Mouse (Mus musculus) embryonic facial prominence, embryonic 14.5 days (tissue): ENCODE measurements around the gene Gosr2. TPM values are rescaled to one million over a fixed set of nuclear protein-coding genes. Genes with fewer than 3 reads are reported as not detected.

Source experiments
- ATAC-seq: fragments of 200-750 bp; cut with Nextera tagmentation; 2 replicates; pipeline ENCODE4 v1.8.0; 2017; ENCODE audit warnings: low read depth, moderate number of reproducible peaks, moderate TSS enrichment
- DNase-seq: peaks from one replicate; pipeline ENCODE4 v3.0.0-alpha.2; 2015; ENCODE audit warnings: low spot score
- H3K27ac ChIP-seq: fragments of 300-500 bp; sonication (generic); replicated peaks from 2 replicates; pipeline ENCODE4 v1.5.1; 2014; ENCODE audit warnings: low read depth, mild to moderate bottlenecking, low read length, moderate library complexity
- H3K27me3 ChIP-seq: fragments of 300-500 bp; sonication (generic); replicated peaks from 2 replicates; pipeline ENCODE4 v1.6.1; 2014; ENCODE audit warnings: low read length; ENCODE audit not compliant: control insufficient read depth, insufficient read depth
- H3K36me3 ChIP-seq: fragments of 300-500 bp; sonication (generic); 2 replicates; pipeline ENCODE4 v1.6.1; 2014; ENCODE audit warnings: low read length, mixed read lengths; ENCODE audit not compliant: control insufficient read depth, insufficient read depth
- H3K4me1 ChIP-seq: fragments of 300-500 bp; sonication (generic); 2 replicates; pipeline ENCODE4 v1.6.1; 2014; ENCODE audit warnings: antibody characterized with exemption, low read length; ENCODE audit not compliant: control insufficient read depth, insufficient read depth
- H3K4me2 ChIP-seq: fragments of 300-500 bp; sonication (generic); 2 replicates; pipeline ENCODE4 v1.6.1; 2014; ENCODE audit warnings: low read depth, mild to moderate bottlenecking, low read length, moderate library complexity, mixed read lengths
- H3K4me3 ChIP-seq: fragments of 300-500 bp; sonication (generic); 2 replicates; pipeline ENCODE4 v1.5.1; 2014; ENCODE audit warnings: low read depth, mild to moderate bottlenecking, low read length
- H3K9ac ChIP-seq: fragments of 300-500 bp; sonication (generic); 2 replicates; pipeline ENCODE4 v1.6.1; 2014; ENCODE audit warnings: low read depth, mild to moderate bottlenecking, low read length, moderate library complexity, mixed read lengths
- H3K9me3 ChIP-seq: fragments of 300-500 bp; sonication (generic); 2 replicates; pipeline ENCODE4 v1.6.1; 2016; ENCODE audit warnings: low read length; ENCODE audit not compliant: control insufficient read depth
- WGBS: fragments of 180-500 bp; shearing (Covaris S2); extraction: QIAGEN DNeasy Blood & Tissue Kit; methylation state at CpG from one replicate; pipeline ENCODE4 v1.1.7; 2014; 5-methylcytosine and 5-hydroxymethylcytosine counted together
- polyA plus RNA-seq: library from polyadenylated mRNA; unstranded; fragments of >200 nt; fragmentation: Nextera tagmentation; extraction: Ambion mirVana; gene quantifications from 2 replicates; pipeline ENCODE4 v1.2.1, GENCODE M21; 2014

Gene Gosr2
- 93.7 and 106 TPM in 2 replicates for polyA plus RNA-seq

DNA sequence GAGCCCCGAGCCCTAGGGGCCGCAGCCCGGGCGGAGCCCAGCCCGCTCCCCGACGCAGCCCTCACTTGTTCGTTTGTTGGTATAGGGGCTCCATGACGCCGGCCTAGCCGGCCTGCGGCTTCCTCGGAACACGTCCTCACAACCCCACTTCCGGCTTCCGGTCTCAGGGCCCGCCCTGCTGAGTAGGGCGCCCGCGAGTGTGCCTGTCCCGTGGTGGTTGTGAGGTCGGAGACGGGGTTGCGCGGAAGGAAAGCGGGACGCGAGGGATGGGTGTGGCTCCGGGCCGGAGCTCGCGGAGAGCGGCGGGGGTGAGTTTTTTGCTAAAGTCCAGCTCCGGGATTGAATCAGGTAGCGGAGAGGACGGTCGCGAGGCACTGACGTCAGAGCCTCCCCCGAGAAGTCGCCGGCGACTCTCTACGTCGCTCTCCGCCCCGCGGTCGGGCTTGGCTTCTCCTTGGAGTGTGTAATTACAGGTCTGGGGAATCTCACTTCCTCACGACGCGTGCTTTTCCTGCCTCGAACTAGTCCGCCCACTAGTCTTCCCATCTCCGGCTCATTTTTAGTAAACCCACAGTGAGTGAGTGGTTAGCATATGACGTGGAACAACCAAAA lies at the start of gene Gosr2:
Gene Gosr2, minus strand, starts transcription at position 334 of the 612 bp plus-strand sequence.
- H3K36me3 ChIP-seq, result no peaks in the 10 kb centered on the region
- H3K4me3 ChIP-seq, result peak within 1 kb of the TSS; percentile 81
- WGBS, result under 1% methylated on average over 54 of the region's 57 CpGs
- no peaks in the 10 kb centered on the region for H3K9me3 ChIP-seq
- H3K9ac ChIP-seq, result peak within 1 kb of the TSS; percentile 92
- no peaks in the 10 kb centered on the region for H3K27me3 ChIP-seq
- peak within 1 kb of the TSS; percentile 66 for H3K4me2 ChIP-seq
- H3K4me1 ChIP-seq, result peaks cover 4% of the 10 kb centered on the region; the same call in 1 of the 2 replicates
- peak within 1 kb of the TSS; percentile 98 for H3K27ac ChIP-seq
- peak; percentile 97 for DNase-seq
- peak; percentile 97 for ATAC-seq

DNA sequence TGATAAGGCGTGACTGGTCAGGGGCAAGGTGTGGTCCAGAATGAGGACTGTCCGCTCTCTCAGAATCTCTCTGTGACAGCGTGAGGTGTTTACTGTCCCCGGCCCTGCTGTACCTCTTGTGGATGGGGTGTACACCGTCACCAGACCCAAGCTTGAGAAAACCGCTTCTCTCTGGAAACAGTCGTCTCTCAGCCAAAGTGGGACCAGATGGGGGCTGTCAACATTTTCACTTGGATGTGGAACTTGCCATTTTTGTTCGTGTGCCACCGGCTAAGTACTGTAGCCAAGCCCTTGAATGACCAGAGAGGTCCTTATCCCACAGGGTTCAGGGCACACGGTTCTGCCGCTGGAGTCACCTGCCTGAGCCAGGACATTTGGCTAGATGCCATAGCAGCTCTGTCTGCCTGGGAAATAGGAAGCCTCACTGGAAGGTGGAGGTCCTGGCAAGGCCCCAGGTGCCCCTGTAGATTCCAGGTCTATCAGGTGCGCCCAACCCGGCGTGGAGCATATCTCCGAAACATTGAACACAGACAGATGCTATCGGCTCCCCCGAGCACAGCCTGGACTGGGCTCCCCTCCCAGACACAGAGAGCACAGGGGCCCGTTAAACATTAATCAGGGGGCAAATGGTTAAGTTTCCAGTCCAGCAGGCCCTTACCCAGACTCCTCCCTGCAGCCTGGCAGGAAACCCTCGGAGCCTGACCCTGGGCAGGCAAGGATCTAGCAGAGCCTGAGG lies 37.5 kb upstream of the Gosr2 start:
- Histone ChIP-seq H3K4me1 (no peaks in the 10 kb centered on the region), H3K4me2 (no peak overlapping the region), H3K4me3 (no peak overlapping the region), H3K9me3 (no peaks in the 10 kb centered on the region), H3K27ac (no peak overlapping the region), H3K27me3 (no peaks in the 10 kb centered on the region), H3K36me3 (no peaks in the 10 kb centered on the region), H3K9ac (no peak overlapping the region)
- ATAC-seq (no peak), DNase-seq (no peak)
- WGBS, result 64% methylated on average over 19 of the region's 19 CpGs

- 60% methylated on average over 5 of the region's 5 CpGs for WGBS
- DNase-seq (no peak), ATAC-seq (no peak)
- Histone ChIP-seq H3K27me3 (no peaks in the 10 kb centered on the region), H3K9me3 (no peaks in the 10 kb centered on the region), H3K4me1 (no peaks in the 10 kb centered on the region), H3K36me3 (no peaks in the 10 kb centered on the region), H3K4me3 (no peak overlapping the region), H3K9ac (no peak overlapping the region), H3K4me2 (no peak overlapping the region), H3K27ac (no peak overlapping the region)
Observed at GRCm38 (mm10) chr11:103734411-103735045, 36.8 kb upstream of the Gosr2 start.

GRCm38 (mm10) chr11:103733961-103734360 lies 36.3 kb upstream of the Gosr2 start:
- H3K27me3 ChIP-seq, result no peaks in the 10 kb centered on the region
- no peak overlapping the region for H3K27ac ChIP-seq
- H3K4me3 ChIP-seq, result no peak overlapping the region
- ATAC-seq (no peak), DNase-seq (peak; percentile 56)
- 87% methylated on average over 2 of the region's 2 CpGs for WGBS
- H3K4me2 ChIP-seq, result no peak overlapping the region
- no peak overlapping the region for H3K9ac ChIP-seq
- H3K36me3 ChIP-seq, result no peaks in the 10 kb centered on the region
- no peaks in the 10 kb centered on the region for H3K4me1 ChIP-seq
- no peaks in the 10 kb centered on the region for H3K9me3 ChIP-seq

GRCm38 (mm10) chr11:103733069-103733468 lies 35.4 kb upstream of the Gosr2 start:
- no peak for ATAC-seq
- Histone ChIP-seq H3K27me3 (no peaks in the 10 kb centered on the region), H3K4me2 (no peak overlapping the region), H3K4me1 (no peaks in the 10 kb centered on the region), H3K27ac (no peak overlapping the region), H3K36me3 (no peaks in the 10 kb centered on the region), H3K4me3 (no peak overlapping the region), H3K9ac (no peak overlapping the region), H3K9me3 (no peaks in the 10 kb centered on the region)
- no peak for DNase-seq
- WGBS, result 65% methylated on average over 4 of the region's 4 CpGs

DNA sequence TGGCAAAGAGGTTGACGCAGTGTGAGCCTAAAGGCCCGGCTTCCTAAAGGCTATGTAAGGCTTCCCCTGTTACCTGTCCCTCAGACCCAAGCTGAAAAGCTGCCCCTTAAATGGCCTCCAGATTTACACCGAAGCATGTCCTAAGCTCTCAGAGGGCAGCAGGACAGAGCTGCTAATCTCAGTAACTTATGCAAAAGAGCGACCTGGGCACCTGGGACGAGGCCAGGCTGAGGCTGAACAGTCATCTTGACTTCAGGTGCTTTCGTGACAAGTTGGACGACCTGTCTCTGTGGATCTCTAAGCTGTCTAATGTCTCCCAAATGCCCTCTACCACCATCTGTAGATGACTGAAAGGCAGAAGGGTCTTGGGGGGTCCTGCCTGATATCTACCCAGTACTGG lies 34.6 kb upstream of the Gosr2 start:
- ATAC-seq, result no peak
- H3K36me3 ChIP-seq, result no peaks in the 10 kb centered on the region
- no peaks in the 10 kb centered on the region for H3K4me1 ChIP-seq
- H3K4me3 ChIP-seq, result no peak overlapping the region
- no peaks in the 10 kb centered on the region for H3K27me3 ChIP-seq
- no peaks in the 10 kb centered on the region for H3K9me3 ChIP-seq
- WGBS, result 85% methylated on average over 7 of the region's 7 CpGs
- no peak overlapping the region for H3K4me2 ChIP-seq
- no peak overlapping the region for H3K27ac ChIP-seq
- no peak overlapping the region for H3K9ac ChIP-seq
- DNase-seq, result no peak

- Histone ChIP-seq H3K36me3 (no peaks in the 10 kb centered on the region), H3K9me3 (no peaks in the 10 kb centered on the region), H3K4me3 (no peak overlapping the region), H3K4me2 (no peak overlapping the region), H3K27me3 (no peaks in the 10 kb centered on the region), H3K4me1 (no peaks in the 10 kb centered on the region), H3K27ac (no peak overlapping the region), H3K9ac (no peak overlapping the region)
- no peak for DNase-seq
- ATAC-seq, result no peak
- WGBS, result 80% methylated on average over 9 of the region's 9 CpGs
Observed at GRCm38 (mm10) chr11:103731594-103731993, 33.9 kb upstream of the Gosr2 start.

DNA sequence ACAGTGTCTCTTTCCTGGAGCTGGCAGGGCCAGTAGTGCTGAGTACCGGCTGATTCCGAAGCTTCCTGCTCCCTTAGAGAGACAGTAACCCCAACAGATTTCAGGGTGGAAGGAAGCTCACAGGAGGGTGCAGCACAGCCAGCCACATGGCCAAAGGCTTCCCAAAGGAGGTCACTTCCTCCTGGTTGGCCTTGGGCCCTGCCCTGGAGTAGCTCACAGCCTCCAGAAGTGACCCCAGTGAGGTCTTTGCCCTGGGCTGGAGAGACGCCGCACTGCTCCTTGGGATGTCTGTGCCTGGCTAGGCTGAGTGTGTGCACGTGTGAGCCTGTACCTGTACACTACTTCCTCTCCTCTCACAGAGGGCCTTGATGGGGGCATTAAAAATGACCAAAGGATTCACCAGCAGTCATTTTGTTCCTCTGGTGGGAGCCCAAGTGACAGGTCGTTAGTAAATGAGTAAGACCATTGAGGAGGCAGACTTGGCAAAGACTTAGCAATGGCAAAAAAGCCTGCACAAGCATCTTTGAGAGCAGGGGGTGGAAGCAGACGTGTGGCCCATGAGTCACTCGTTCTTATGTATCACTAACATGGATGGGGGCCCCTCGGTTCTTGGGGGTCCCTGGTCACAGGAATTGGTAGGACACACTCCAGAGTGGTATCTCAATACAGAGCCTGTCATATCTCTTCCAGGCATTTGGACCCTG lies 31.7 kb upstream of the Gosr2 start:
- ATAC-seq, result no peak
- Histone ChIP-seq H3K4me1 (no peaks in the 10 kb centered on the region), H3K9ac (no peak overlapping the region), H3K4me2 (no peak overlapping the region), H3K27ac (no peak overlapping the region), H3K4me3 (no peak overlapping the region), H3K9me3 (no peaks in the 10 kb centered on the region), H3K27me3 (no peaks in the 10 kb centered on the region), H3K36me3 (no peaks in the 10 kb centered on the region)
- no peak for DNase-seq
- 58% methylated on average over 9 of the region's 9 CpGs for WGBS
